Mouse (Mus musculus): ENCODE measurements at regions not wholly inside any gene's neighbourhood (a gene's known extent, or its start where the extent isn't known, plus 50 kb on each side); places are given as distances from the start of the nearest gene placed in this dataset.

DNA sequence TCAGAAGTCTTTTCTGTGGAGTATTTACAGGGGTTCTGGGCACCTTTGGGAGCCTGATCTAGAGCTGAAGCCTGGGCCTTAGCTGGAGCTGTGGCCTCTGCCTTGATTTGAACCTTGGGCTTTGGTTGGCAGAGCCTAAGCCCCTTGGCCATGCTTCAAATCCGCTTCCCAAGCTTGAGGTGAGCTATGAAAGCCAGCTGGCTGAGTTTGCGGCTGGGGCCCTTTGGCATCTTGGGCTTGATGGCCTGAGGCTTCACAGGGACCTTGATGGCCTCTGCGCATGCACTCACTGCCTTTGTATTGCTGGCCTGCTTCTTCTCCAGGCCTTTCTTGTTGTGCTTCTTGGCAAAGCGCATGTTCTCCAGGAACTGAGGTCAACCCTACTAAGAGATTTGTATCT lies 384.5 kb upstream of the Fam241a start:
- TF ChIP-seq POLR2A (IDR thresholded peaks at IDR 0.05; ENCODE audit: low read depth, low read length) (no peak), CTCF (IDR thresholded peaks at IDR 0.05; ENCODE audit: extremely low read depth, insufficient read length, insufficient replicate concordance, low read depth, low read length) (no peak)

Measured in small intestine, adult 2 months (tissue).